18 mouse cellular contexts compared by ENCODE assay signal in genomic region chr7:66749998-66750397, GRCm38 (mm10). TPM values are rescaled to one million over a fixed set of nuclear protein-coding genes. Genes with fewer than 3 reads are reported as not detected.
"Had no signal": no experiment of that assay in that cellular context is flagged by ENCODE, and none has a peak within 500 bp of the region (broad histone marks: within the 10 kb centered on the region; RNA-seq: fewer than 3 reads in every experiment).

No protein-coding gene starts in this region.

- H3K4me2 ChIP-seq: kidney, embryonic 15.5 days; liver, embryonic 13.5 days; lung, embryonic 15.5 days; midbrain, embryonic 11.5 days had no signal

- H3K4me1 ChIP-seq: kidney, embryonic 15.5 days; liver, embryonic 13.5 days had no signal

- H3K4me3 ChIP-seq: kidney, embryonic 15.5 days; liver, embryonic 13.5 days; lung, embryonic 15.5 days had no signal

- H3K9ac ChIP-seq: kidney, embryonic 15.5 days; liver, embryonic 13.5 days; lung, embryonic 15.5 days had no signal

- H3K27ac ChIP-seq: kidney, embryonic 15.5 days; liver, embryonic 13.5 days; lung, embryonic 15.5 days had no signal

- ATAC-seq: inflammation-experienced regulatory T-cells, adult 6 months; intestine, postnatal 0 days had no signal

- DNase-seq: kidney, adult 2 months; kidney, postnatal 10 days; kidney, postnatal 36 days; left cerebral cortex, postnatal 4 days; liver; liver, embryonic 13.5 days; lung, postnatal 10 days; lung, postnatal 4 days; midbrain, embryonic 14.5 days; thymus, postnatal 25 days had no signal

- H3K36me3 ChIP-seq: kidney, embryonic 15.5 days; liver, embryonic 13.5 days; lung, embryonic 15.5 days had no signal

- H3K9me3 ChIP-seq: kidney, embryonic 15.5 days; liver, embryonic 13.5 days; lung, embryonic 15.5 days had no signal

- H3K27me3 ChIP-seq: kidney, embryonic 15.5 days; liver, embryonic 13.5 days; lung, embryonic 15.5 days had no signal

RNA-seq across cellular contexts. Expression of gene Cers3, which starts 6.7 kb away (rescaled TPM):
- total RNA-seq: megakaryocyte progenitor cell, adult 5-6 weeks had no signal
- polyA plus RNA-seq: inflammation-experienced regulatory T-cells, adult 6 months; small intestine, adult 2 months; spleen, adult 2 months had no signal
